Mouse (Mus musculus) hematopoietic stem cell, adult 5-6 weeks (primary cell): ENCODE results near the gene Trmo. TPM values are rescaled to one million over a fixed set of nuclear protein-coding genes. Genes with fewer than 3 reads are reported as not detected.

ENCODE experiments used
- ATAC-seq, 2 experiments: fragments of 125-278 bp in 1 of 2; replicated peaks in 1 of 2; 2 replicates each; pipeline ENCODE4 v1.8.0; 2016 to 2017; ENCODE audit warnings: inconsistent platforms in 2 of 2, mild to moderate bottlenecking in 2 of 2, moderate number of reproducible peaks in 2 of 2, low read depth in 1 of 2, moderate TSS enrichment in 1 of 2; ENCODE audit not compliant: low FRiP score in 2 of 2, poor library complexity in 2 of 2, severe bottlenecking in 2 of 2, insufficient read depth in 1 of 2, low TSS enrichment in 1 of 2
- total RNA-seq: library from RNA; stranded (forward); fragments of 172-1452, 232-1000 nt; gene quantifications from 2 replicates; pipeline ENCODE4 v1.2.3, GENCODE M21; 2017

Trmo gene
- total RNA-seq, 1 experiment from 2014 or later, result 10.6 TPM

- ATAC-seq, result no peak
Observed at GRCm38 (mm10) chr4:46346221-46346620, 43.0 kb downstream of the Trmo start.

- no peak for ATAC-seq
Observed at GRCm38 (mm10) chr4:46345773-46346100, 43.5 kb downstream of the Trmo start.

- no peak for ATAC-seq
Observed at GRCm38 (mm10) chr4:46345056-46345772, 44.0 kb downstream of the Trmo start.

GRCm38 (mm10) chr4:46344288-46344687 lies 44.9 kb downstream of the Trmo start:
- peak; percentile 10 to 26; a peak in 1 of 4 replicates for ATAC-seq

GRCm38 (mm10) chr4:46343596-46344260 lies 45.5 kb downstream of the Trmo start, which contains the start of gene Foxe1:
Gene Foxe1 (plus strand): TSS chr4:46343609.
- ATAC-seq, result no peak

- 0 out of 4 replicates have a peak, but pooled peaks of 1 of the 2 experiments have one; percentile 23 for ATAC-seq
Observed at GRCm38 (mm10) chr4:46342711-46343286, 46.4 kb downstream of the Trmo start.

- no peak for ATAC-seq
Observed at GRCm38 (mm10) chr4:46341831-46342680, 47.2 kb downstream of the Trmo start.

GRCm38 (mm10) chr4:46339584-46339983 lies 49.7 kb downstream of the Trmo start:
- no peak for ATAC-seq

- no peak for ATAC-seq
Observed at GRCm38 (mm10) chr4:46339026-46339425, 50.2 kb downstream of the Trmo start.

GRCm38 (mm10) chr4:46337990-46338389 lies 51.2 kb downstream of the Trmo start:
- no peak for ATAC-seq

- ATAC-seq, result no peak
Observed at GRCm38 (mm10) chr4:46335846-46336245, 53.4 kb downstream of the Trmo start.

- ATAC-seq, result no peak
Observed at GRCm38 (mm10) chr4:46328906-46329305, 60.3 kb downstream of the Trmo start.

Other genes with a start within 250 kb of the Trmo start
- 59.0 and 61.1 TPM in 2 replicates for gene Xpa, start 193.1 kb downstream of the Trmo start, total RNA-seq
- not detected in 2 replicates for gene Foxe1, start 45.8 kb downstream of the Trmo start, total RNA-seq
- 35.5 and 57.0 TPM in 2 replicates for gene Hemgn, start 24.1 kb upstream of the Trmo start, total RNA-seq
- 103 and 209 TPM in 2 replicates for gene Anp32b, start 61.5 kb upstream of the Trmo start, total RNA-seq
- 47.3 and 48.7 TPM in 2 replicates for gene Nans, start 99.8 kb upstream of the Trmo start, total RNA-seq
- 17.7 and 43.5 TPM in 2 replicates for gene Trim14, start 146.7 kb upstream of the Trmo start, total RNA-seq
- 57.8 and 70.1 TPM in 2 replicates for gene Coro2a, start 212.8 kb upstream of the Trmo start, total RNA-seq